Mouse (Mus musculus): ENCODE measurements around the gene Hes1.
"Not testable (repeated sequence)": the region's sequence is repeated elsewhere in the genome, so short reads cannot be mapped to it uniquely, and the experiment has no call there.

Gene Hes1

GRCm38 (mm10) chr16:30069950-30070770 lies 6.0 kb downstream of the Hes1 start:
- in situ Hi-C loops (cut with MseI, MboI), result loop anchor here (5.0 to 10.0 kb wide), 3 partner anchors 115 to 335 kb away; no protein-coding TSS in a partner anchor

- in situ Hi-C loops (cut with MseI, MboI), result loop anchor here (10.0 kb wide), 1 partner anchor 114 kb away; no protein-coding TSS in a partner anchor
These were observed 6.6 kb downstream of the Hes1 start for GRCm38 (mm10) chr16:30070771-30071191.

- in situ Hi-C loops (cut with MseI, MboI), result loop anchor here (10.0 kb wide), 1 partner anchor 111 kb away; no protein-coding TSS in a partner anchor
These were observed 9.1 kb downstream of the Hes1 start for GRCm38 (mm10) chr16:30073317-30073716.

GRCm38 (mm10) chr16:30081498-30081897 lies 17.3 kb downstream of the Hes1 start:
- in situ Hi-C loops (cut with MseI, MboI), result no loop called here

DNA sequence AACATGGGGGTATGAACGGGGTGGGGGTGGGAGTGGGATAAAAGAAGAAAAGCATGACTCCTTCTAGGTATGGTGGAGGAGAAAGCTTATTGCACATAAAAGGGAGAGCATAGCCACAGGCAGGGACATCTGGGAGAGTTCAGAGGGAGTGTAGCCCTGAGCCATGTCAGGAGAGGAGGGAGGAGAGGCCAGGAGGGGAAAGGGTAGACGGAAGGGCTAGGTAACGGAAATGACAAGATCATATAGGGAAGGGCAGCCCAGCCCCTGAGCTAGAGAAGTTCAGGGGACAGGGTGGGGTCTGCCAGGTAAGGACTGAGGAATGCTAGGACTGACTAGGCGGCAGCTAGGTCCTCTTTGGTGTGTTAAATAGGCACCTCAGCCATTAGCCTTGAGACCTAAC lies 17.8 kb downstream of the Hes1 start:
- in situ Hi-C loops (cut with MseI, MboI), result no loop called here

- in situ Hi-C loops (cut with MseI, MboI), result no loop called here
These were observed 18.8 kb downstream of the Hes1 start for GRCm38 (mm10) chr16:30082965-30083364.

DNA sequence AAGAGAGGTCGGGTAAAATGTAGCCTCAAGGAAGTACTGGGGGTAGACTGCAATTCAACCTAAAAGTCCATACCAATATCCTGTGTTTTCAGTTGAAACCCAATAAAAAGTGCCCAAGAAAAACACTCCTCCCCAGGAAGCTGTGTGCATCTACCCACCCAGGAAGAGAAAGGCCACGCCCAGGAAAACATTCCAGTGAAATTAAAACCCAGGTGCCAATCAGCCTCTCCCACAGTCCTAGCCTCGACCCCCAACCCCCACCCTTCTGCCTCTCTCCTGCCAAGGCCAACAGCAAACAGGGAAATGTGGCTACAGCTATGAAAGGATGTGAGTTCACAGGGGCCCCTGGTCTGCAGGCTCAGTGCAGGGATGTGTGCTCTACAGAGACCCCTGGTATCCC lies 19.4 kb downstream of the Hes1 start:
- in situ Hi-C loops (cut with MseI, MboI), result no loop called here

- in situ Hi-C loops (cut with MseI, MboI), result no loop called here
These were observed 24.5 kb downstream of the Hes1 start for GRCm38 (mm10) chr16:30088646-30089045.

DNA sequence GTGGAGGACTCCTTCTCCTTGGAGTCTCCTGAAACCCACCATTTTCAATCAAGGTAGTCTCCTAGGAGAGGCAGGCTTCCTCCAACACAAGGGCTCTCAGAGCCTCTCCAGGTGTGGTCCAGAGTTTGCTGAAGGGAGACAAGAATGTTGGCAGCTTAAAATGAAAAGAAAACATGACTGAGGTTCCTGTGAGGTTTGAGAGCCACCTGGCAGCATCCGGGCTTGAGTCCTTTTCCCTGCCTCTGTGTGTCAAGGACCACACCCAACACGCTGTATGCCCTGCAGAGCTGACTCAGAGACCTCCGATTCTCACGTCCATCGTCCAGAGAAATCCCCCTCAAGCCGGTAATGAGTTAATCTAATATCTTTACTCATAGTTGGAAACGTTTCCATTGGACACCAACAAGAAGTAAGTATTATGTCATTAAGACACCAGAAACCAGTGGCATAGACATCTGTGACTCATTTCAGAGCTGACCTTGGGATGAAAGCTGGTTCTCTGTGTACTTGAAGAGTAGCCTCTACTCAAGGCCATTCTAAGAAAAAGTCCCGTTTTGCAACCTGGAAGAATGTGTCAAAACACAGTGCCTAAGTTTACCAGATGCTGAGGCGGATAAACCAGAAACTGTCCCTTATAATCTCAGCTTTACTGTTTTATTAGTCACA lies 26.1 kb downstream of the Hes1 start:
- in situ Hi-C loops (cut with MseI, MboI), result no loop called here

DNA sequence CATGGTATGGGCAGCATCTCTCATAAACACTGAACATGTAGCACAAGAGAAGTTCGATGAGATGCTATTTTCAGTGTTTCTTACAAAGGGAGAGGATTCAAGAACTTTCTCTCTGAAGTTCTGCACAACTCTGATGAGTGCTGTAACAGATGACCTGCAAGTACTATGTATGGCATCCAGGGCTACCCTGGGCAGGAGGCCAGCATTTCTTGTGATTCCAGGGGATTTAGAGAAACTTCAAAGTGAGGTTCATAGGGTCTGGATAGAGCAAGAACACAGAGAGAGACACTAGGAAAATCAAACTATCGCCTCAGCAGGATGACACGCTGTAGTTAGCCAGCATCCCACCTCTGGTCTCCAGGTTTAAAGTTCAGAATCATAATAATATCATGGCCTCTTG lies 31.9 kb downstream of the Hes1 start:
- in situ Hi-C loops (cut with MseI, MboI), result no loop called here

GRCm38 (mm10) chr16:30096475-30096874 lies 32.3 kb downstream of the Hes1 start:
- in situ Hi-C loops (cut with MseI, MboI), result no loop called here

DNA sequence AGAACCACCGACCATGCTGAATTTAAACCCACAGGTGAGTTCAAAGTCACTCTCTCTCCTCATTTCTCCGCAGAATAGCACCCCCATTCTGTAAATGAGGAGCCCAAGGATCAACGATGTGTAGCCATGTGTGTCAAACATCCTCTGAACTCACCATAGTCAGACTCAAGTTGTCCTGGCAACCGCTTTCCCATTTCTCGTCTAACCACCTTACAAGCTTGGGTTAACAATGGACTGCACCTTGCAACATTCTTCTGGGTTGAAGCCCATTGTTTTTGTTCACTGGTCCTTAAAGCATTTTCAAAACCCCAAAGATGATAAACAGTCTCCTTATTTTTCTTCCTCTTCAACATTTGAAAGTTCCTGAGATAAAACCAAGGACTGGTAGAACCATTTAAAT lies 34.9 kb downstream of the Hes1 start:
- in situ Hi-C loops (cut with MseI, MboI), result no loop called here

GRCm38 (mm10) chr16:30102149-30102915 lies 38.1 kb downstream of the Hes1 start:
- in situ Hi-C loops (cut with MseI, MboI), result no loop called here

DNA sequence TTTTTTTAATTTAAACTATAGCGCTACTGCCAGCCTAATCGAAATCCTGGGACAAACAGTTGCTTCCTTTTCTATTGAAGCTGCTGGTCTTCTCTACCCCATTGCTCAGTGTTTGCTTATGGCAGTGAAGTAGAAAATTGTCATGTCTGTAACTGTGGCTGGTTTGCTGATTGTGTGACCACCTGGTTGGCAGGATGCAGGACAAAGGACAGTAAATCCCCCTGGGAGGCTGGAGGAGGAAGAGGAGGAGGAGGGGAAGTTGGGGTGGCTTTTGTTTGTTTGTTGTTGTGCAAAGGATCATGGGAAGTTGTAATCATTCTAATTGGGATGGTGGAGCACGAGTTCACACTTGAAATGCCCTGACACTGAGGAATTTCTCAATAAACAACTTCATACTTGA lies 38.8 kb downstream of the Hes1 start:
- in situ Hi-C loops (cut with MseI, MboI), result no loop called here

- in situ Hi-C loops (cut with MseI, MboI), result no loop called here
These were observed 39.3 kb downstream of the Hes1 start for GRCm38 (mm10) chr16:30103495-30103894.

DNA sequence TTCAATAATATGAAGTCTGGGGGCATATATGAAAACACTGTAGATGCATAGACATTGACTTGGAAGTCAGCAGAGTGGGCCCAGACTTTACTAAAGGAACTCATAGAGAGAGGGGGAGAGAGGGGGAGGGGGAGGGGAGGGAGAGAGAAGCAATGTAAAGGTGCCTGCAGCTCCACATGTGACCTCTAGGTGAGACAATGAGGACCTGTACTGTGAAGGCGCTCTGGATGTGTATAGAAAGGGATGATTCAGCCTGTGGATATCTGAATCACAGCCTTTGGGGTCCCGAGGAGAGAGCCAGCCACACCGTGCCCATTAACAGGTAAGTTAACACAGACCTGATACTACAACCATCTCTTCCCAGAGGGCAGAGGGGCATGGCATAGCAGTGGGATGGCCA lies 40.2 kb downstream of the Hes1 start:
- in situ Hi-C loops (cut with MseI, MboI), result no loop called here

DNA sequence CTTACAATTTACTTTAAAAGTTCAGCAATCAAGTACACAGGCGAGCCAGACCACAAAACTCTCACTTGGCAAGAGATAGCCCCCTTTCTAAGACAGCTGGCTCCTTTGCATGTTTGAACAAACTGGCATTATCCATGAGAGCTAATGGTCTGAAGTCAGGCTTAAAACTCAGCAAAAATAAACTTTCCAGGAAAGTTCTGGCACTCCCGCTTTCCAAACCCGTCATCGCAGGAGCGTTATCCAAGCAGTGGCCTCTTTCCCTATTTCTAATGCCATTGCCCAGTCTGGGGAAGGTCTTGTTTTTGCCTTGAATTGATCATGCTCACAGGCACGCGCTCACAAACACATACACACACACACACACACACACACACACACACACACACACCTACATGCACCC lies 41.3 kb downstream of the Hes1 start:
- in situ Hi-C loops (cut with MseI, MboI), result no loop called here

GRCm38 (mm10) chr16:30108167-30108566 lies 44.0 kb downstream of the Hes1 start:
- in situ Hi-C loops (cut with MseI, MboI), result not testable (repeated sequence)

- in situ Hi-C loops (cut with MseI, MboI), result no loop called here
These were observed 46.3 kb downstream of the Hes1 start for GRCm38 (mm10) chr16:30110466-30110865.

GRCm38 (mm10) chr16:30111069-30111468 lies 46.9 kb downstream of the Hes1 start:
- in situ Hi-C loops (cut with MseI, MboI), result no loop called here

- in situ Hi-C loops (cut with MseI, MboI), result no loop called here
These were observed 47.4 kb downstream of the Hes1 start for GRCm38 (mm10) chr16:30111566-30111965.

- in situ Hi-C loops (cut with MseI, MboI), result no loop called here
These were observed 49.0 kb downstream of the Hes1 start for GRCm38 (mm10) chr16:30113170-30113569.

All from mouse trophoblast stem cell (cell line).